ENCODE assay signal across 1 mouse cellular context in the genomic region with DNA sequence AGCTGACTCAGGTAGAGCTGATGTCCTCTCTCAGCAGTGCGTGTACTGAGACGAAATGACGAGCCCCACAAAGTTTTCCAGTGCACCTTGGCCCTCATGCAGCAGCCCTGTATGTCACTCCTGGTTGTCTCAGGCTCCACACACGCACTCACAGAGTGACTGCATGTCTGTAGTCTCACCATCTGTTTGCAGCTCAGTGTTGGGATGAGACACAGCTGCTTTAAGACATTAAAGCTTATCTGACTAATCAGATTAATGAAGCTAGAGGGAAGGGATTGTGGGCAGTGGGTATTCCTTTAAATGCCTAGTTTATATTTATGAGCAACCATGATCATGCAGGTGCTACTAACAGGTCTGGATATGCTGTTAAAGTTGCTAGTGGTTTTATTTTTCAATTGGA.
TF ChIP-seq lines count a peak whose summit lies in the region.

No protein-coding gene starts in this region.

TF ChIP-seq in myocyte, 11 proteins besides CTCF, POLR2A, EP300 and RAD21 (continued from another document):
- TF ChIP-seq TCF3 (IDR thresholded peaks at IDR 0.05; ENCODE audit: insufficient read length, low read depth) = no peak
- no peak for TF ChIP-seq E2F4 (IDR thresholded peaks at IDR 0.05; ENCODE audit: insufficient read depth)
- no peak for TF ChIP-seq CEBPB (IDR thresholded peaks at IDR 0.05; ENCODE audit: insufficient read depth, poor library complexity, severe bottlenecking)
- TF ChIP-seq SRF (IDR thresholded peaks at IDR 0.05; ENCODE audit: control insufficient read depth, insufficient read length, low read depth) = no peak
- no peak for TF ChIP-seq USF1 (IDR thresholded peaks at IDR 0.05; ENCODE audit: low read depth)
